Mouse (Mus musculus) right cerebral cortex, adult 18-20 months (tissue): ENCODE measurements around the gene Arsa.

Experiments used
- DNase-seq: peaks from one replicate; pipeline ENCODE4 v3.0.0; 2022; ENCODE audit warnings: mixed read lengths

Arsa gene

GRCm38 (mm10) chr15:89477091-89477491, at the start of gene Arsa:
Arsa (minus strand) TSS chr15:89477425.
- no peak for DNase-seq

GRCm38 (mm10) chr15:89526776-89527325, 49.6 kb upstream of the Arsa start:
- DNase-seq, result no peak

- no peak for DNase-seq
Observed at GRCm38 (mm10) chr15:89525896-89526295, 48.7 kb upstream of the Arsa start.

GRCm38 (mm10) chr15:89525464-89525863, 48.2 kb upstream of the Arsa start:
- no peak for DNase-seq

- no peak for DNase-seq
Observed at GRCm38 (mm10) chr15:89524611-89525415, 47.6 kb upstream of the Arsa start.

GRCm38 (mm10) chr15:89524001-89524571, 46.9 kb upstream of the Arsa start:
- no peak for DNase-seq

GRCm38 (mm10) chr15:89523283-89523832, 46.1 kb upstream of the Arsa start:
- peak; percentile 24 for DNase-seq

- no peak for DNase-seq
Observed at GRCm38 (mm10) chr15:89522566-89523282, 45.5 kb upstream of the Arsa start.

GRCm38 (mm10) chr15:89521951-89522350, 44.7 kb upstream of the Arsa start:
- no peak for DNase-seq

GRCm38 (mm10) chr15:89512679-89513078, 35.5 kb upstream of the Arsa start:
- no peak for DNase-seq

GRCm38 (mm10) chr15:89507751-89508150, 30.5 kb upstream of the Arsa start:
- DNase-seq, result no peak

GRCm38 (mm10) chr15:89504838-89505237, 27.6 kb upstream of the Arsa start:
- no peak for DNase-seq

GRCm38 (mm10) chr15:89501321-89501720, 24.1 kb upstream of the Arsa start:
- no peak for DNase-seq

GRCm38 (mm10) chr15:89500221-89500791, 23.1 kb upstream of the Arsa start:
- DNase-seq, result no peak

GRCm38 (mm10) chr15:89499784-89500220, 22.6 kb upstream of the Arsa start:
- peak; percentile 51 for DNase-seq

GRCm38 (mm10) chr15:89498961-89499688, 21.9 kb upstream of the Arsa start, which contains the start of gene Shank3:
Shank3 (plus strand) TSS chr15:89499623.
- DNase-seq, result no peak

- peak; percentile 88 for DNase-seq
Observed at GRCm38 (mm10) chr15:89498049-89498960, 21.1 kb upstream of the Arsa start.

- DNase-seq, result no peak
Observed at GRCm38 (mm10) chr15:89497391-89498048, 20.3 kb upstream of the Arsa start.

- DNase-seq, result no peak
Observed at GRCm38 (mm10) chr15:89496841-89497240, 19.6 kb upstream of the Arsa start.

- no peak for DNase-seq
Observed at GRCm38 (mm10) chr15:89496131-89496530, 18.9 kb upstream of the Arsa start.
